Mouse (Mus musculus) cortical plate, adult 2 months (tissue): ENCODE results near the gene Shc4.

Experiments used
- CTCF ChIP-seq: fragments of 200-500 bp; IDR thresholded peaks from 2 replicates; pipeline ENCODE4 v1.5.1; 2011; ENCODE audit warnings: mild to moderate bottlenecking, control low read depth, low read length; ENCODE audit not compliant: insufficient read depth; ENCODE audit errors: extremely low read depth
- POLR2A ChIP-seq: fragments of 200-500 bp; IDR thresholded peaks from 2 replicates; pipeline ENCODE4 v1.6.1; 2011; ENCODE audit warnings: mild to moderate bottlenecking, low read length, control low read depth; ENCODE audit not compliant: insufficient read depth; ENCODE audit errors: extremely low read depth

- TF ChIP-seq CTCF (no peak), POLR2A (no peak)
Observed at GRCm38 (mm10) chr2:125694798-125695197, 29.1 kb downstream of the Shc4 start.
